Mouse (Mus musculus): ENCODE measurements at regions not wholly inside any gene's neighbourhood (a gene's known extent, or its start where the extent isn't known, plus 50 kb on each side); places are given as distances from the start of the nearest gene placed in this dataset.
A peak's percentile ranks its signal among the peaks of the same experiment; 100 is the strongest.

- Histone ChIP-seq H3K4me3 (no peak overlapping the region), H3K27ac (no peak overlapping the region)
- intact Hi-C loops (cut with DNase I), result no loop called here
- no peak for TF ChIP-seq CTCF (IDR thresholded peaks at IDR 0.05)
- no peak for DNase-seq (ENCODE audit: extremely low spot score in 1 of 2, low spot score in 2 of 2)
Observed at GRCm38 (mm10) chr16:75164969-75165726, 420.7 kb downstream of the Lipi start.

GRCm38 (mm10) chr16:75159740-75160139 lies 426.1 kb downstream of the Lipi start:
- intact Hi-C loops (cut with DNase I), result no loop called here
- TF ChIP-seq CTCF (IDR thresholded peaks at IDR 0.05), result no peak
- H3K4me3 ChIP-seq, result no peak overlapping the region
- DNase-seq (ENCODE audit: extremely low spot score in 1 of 2, low spot score in 2 of 2), result no peak
- no peak overlapping the region for H3K27ac ChIP-seq

GRCm38 (mm10) chr16:75155441-75156038 lies 430.3 kb downstream of the Lipi start:
- no peak for DNase-seq (ENCODE audit: extremely low spot score in 1 of 2, low spot score in 2 of 2)
- intact Hi-C loops (cut with DNase I), result no loop called here
- no peak; the same call in 1 of the 2 replicates for TF ChIP-seq CTCF (IDR thresholded peaks at IDR 0.05)
- Histone ChIP-seq H3K4me3 (no peak overlapping the region), H3K27ac (peak overlapping the region; percentile 70)
